ENCODE assay signal across 8 mouse cellular contexts in the genomic region with DNA sequence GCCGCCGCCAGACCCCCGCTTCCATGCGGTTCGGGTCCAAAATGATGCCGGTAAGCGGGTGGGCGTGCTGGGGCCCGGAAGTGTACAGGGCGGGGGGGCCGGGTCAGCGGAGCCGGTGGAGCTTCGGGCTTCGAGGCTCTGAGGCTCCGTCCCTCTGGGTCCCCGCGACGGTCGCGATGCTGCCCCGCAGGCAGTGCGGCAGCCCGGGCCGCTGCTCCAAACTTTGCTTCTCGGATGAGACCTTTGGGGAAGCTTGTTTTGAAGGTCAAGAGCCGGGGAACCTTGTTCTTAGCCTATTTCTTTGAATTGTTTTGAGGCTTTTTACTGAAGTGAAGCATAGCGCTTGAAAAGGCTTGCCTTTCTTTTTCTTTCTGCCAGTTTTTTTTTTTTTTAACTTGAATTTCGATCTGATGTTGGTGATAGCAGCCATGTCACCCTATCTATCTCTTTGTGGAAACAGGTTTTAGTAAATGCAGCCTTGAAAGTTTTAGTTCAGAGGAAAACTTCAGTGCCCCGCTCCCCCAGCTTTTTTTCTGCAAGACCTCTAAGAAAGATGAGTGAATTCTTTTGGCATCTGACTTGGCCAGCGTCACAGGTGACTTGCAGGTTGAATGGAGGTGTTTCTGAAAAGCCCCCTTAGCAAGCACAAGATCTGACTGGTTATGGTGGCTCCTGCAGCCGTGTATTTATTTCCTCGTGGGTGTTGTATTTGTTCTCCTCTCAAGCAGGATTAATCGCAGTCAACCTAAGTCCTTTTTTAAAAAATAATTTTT. TPM values are rescaled to one million over a fixed set of nuclear protein-coding genes. Genes with fewer than 3 reads are reported as not detected.
DNase-seq lines count a peak whose midpoint lies in the region; ATAC-seq and TF ChIP-seq lines count a peak whose summit lies in the region.

No protein-coding gene starts in this region.

- ATAC-seq in forebrain, embryonic 13.5 days, result peak; percentile 66

- no peaks in the 10 kb centered on the region for H3K36me3 ChIP-seq in forebrain, embryonic 13.5 days (ENCODE audit: poor library complexity, severe bottlenecking)
- no peaks in the 10 kb centered on the region for H3K36me3 ChIP-seq in midbrain, embryonic 10.5 days

- no peak for TF ChIP-seq CTCF in lung, adult 2 months (IDR thresholded peaks at IDR 0.05; ENCODE audit: insufficient read depth, low read length)
- no peak for TF ChIP-seq CTCF in bone marrow macrophage, adult 2 months (IDR thresholded peaks at IDR 0.05; ENCODE audit: low read depth, low read length)

- H3K27ac ChIP-seq in bone marrow macrophage, adult 2 months (ENCODE audit: insufficient read depth, low read depth, low read length), result peak overlapping the region; percentile 46
- H3K27ac ChIP-seq in forebrain, embryonic 13.5 days, result peak overlapping the region; percentile 94
- peak overlapping the region; percentile 93 for H3K27ac ChIP-seq in midbrain, embryonic 10.5 days (replicated peaks)

- H3K27me3 ChIP-seq in forebrain, embryonic 13.5 days, result no peaks in the 10 kb centered on the region
- H3K27me3 ChIP-seq in midbrain, embryonic 10.5 days (ENCODE audit: low read depth, poor library complexity, severe bottlenecking), result no peaks in the 10 kb centered on the region

- H3K9ac ChIP-seq in forebrain, embryonic 13.5 days, result peak overlapping the region; percentile 93

- no peaks in the 10 kb centered on the region for H3K9me3 ChIP-seq in forebrain, embryonic 13.5 days (replicated peaks)
- H3K9me3 ChIP-seq in midbrain, embryonic 10.5 days (replicated peaks), result no peaks in the 10 kb centered on the region

- peaks cover 4% of the 10 kb centered on the region; the same call in 1 of the 2 replicates for H3K4me1 ChIP-seq in lung, adult 2 months (ENCODE audit: control insufficient read depth, insufficient read depth, low read length)
- H3K4me1 ChIP-seq in bone marrow macrophage, adult 2 months (ENCODE audit: control insufficient read depth, insufficient read depth, low read length), result peaks cover 14% of the 10 kb centered on the region
- H3K4me1 ChIP-seq in forebrain, embryonic 13.5 days, result peaks cover 44% of the 10 kb centered on the region
- peaks cover 45% of the 10 kb centered on the region for H3K4me1 ChIP-seq in midbrain, embryonic 10.5 days

- H3K4me2 ChIP-seq in forebrain, embryonic 13.5 days, result peak overlapping the region; percentile 83

- 2% methylated on average over 34 of the region's 34 CpGs for WGBS in lung, adult 2 months
- WGBS in forebrain, embryonic 13.5 days, result 2% methylated on average over 33 of the region's 34 CpGs
- 2% methylated on average over 33 of the region's 34 CpGs for WGBS in midbrain, embryonic 10.5 days

- intact Hi-C loops in left cerebral cortex, postnatal 36 days (cut with DNase I), result loop anchor here (2.0 to 5.0 kb wide), 2 partner anchors 53 to 69 kb away; partner anchors contain the start of gene Fbxo28

- DNase-seq in lung, adult 2 months, result no peak
- no peak for DNase-seq in lung, postnatal 4 days
- peak; percentile 29 for DNase-seq in kidney, postnatal 10 days
- peak; percentile 34 for DNase-seq in midbrain, embryonic 10.5 days (ENCODE audit: low spot score)
- DNase-seq in thymus, postnatal 0 days (ENCODE audit: low spot score), result peak; percentile 51
- no peak for DNase-seq in left cerebral cortex, postnatal 36 days (ENCODE audit: low spot score in 2 of 2)

- H3K4me3 ChIP-seq in lung, adult 2 months (replicated peaks; ENCODE audit: extremely low read depth, low read depth, low read length), result peak overlapping the region; percentile 73
- H3K4me3 ChIP-seq in bone marrow macrophage, adult 2 months (ENCODE audit: insufficient read depth, low read length), result peak overlapping the region; percentile 93
- H3K4me3 ChIP-seq in forebrain, embryonic 13.5 days, result peak overlapping the region; percentile 84
- peak overlapping the region; percentile 61 for H3K4me3 ChIP-seq in midbrain, embryonic 10.5 days

- no peak for TF ChIP-seq POLR2A in lung, adult 2 months (IDR thresholded peaks at IDR 0.05; ENCODE audit: borderline replicate concordance, extremely low read depth, low read depth, low read length)
- TF ChIP-seq POLR2A in bone marrow macrophage, adult 2 months (IDR thresholded peaks at IDR 0.05; ENCODE audit: borderline replicate concordance, low read depth, low read length), result no peak

RNA-seq across cellular contexts. Expression of gene Trp53bp2, which starts 0.6 kb away (rescaled TPM):
- 43.0 and 65.1 TPM in 2 replicates for polyA plus RNA-seq in lung, adult 2 months (2012; rRNA removed)
- polyA plus RNA-seq in bone marrow macrophage, adult 2 months (2012; ENCODE audit: insufficient read depth, insufficient read length, missing spikeins), result 10.9 and 12.5 TPM in 2 replicates
- polyA plus RNA-seq in forebrain, embryonic 13.5 days (2015; fragmentation: Nextera tagmentation; extraction: Ambion mirVana), result 24.1 and 25.2 TPM in 2 replicates
- polyA plus RNA-seq in midbrain, embryonic 10.5 days (2016; fragmentation: Nextera tagmentation; extraction: Ambion mirVana), result 24.7 and 28.9 TPM in 2 replicates
- 10.8 and 12.2 TPM in 2 replicates for polyA plus RNA-seq in thymus, postnatal 0 days (2015; fragmentation: Nextera tagmentation; extraction: Ambion mirVana)
- total RNA-seq in left cerebral cortex, postnatal 36 days (2021), result 10 to 100 TPM; 21.9 to 23.4 TPM

Comparison
In these comparisons a context has a peak if more than half of its experiments do, and no peak if none do; other contexts are left out.
1. DNase-seq: peak in kidney, postnatal 10 days (single experiment), midbrain, embryonic 10.5 days (single experiment) and thymus, postnatal 0 days (single experiment); none in lung, adult 2 months (single experiment), lung, postnatal 4 days (0 of 2) and left cerebral cortex, postnatal 36 days (0 of 2).
2. Peak in every context shown above with its lines, with median percentiles within 50 percentile points of each other: H3K4me3 ChIP-seq and H3K27ac ChIP-seq.